Mouse (Mus musculus): ENCODE data around the gene Pnpla3.

GRCm38 (mm10) chr15:84216461-84217084 is 48.9 kb downstream of the Pnpla3 start:
- TF ChIP-seq CTCF (IDR thresholded peaks at IDR 0.05; ENCODE audit: insufficient read depth, low read depth, low read length) (no peak), POLR2A (IDR thresholded peaks at IDR 0.05; ENCODE audit: insufficient read depth, low read depth, low read length) (no peak)

Data from olfactory bulb, adult 2 months (tissue).